Mouse (Mus musculus) CD4-positive helper T cell, adult 2 months (primary cell): ENCODE measurements around the gene Vmn1r215.
"Not testable (repeated sequence)": the region's sequence is repeated elsewhere in the genome, so short reads cannot be mapped to it uniquely, and the experiment has no call there.

Experiments used
- DNase-seq: peaks from one replicate; pipeline ENCODE4 v3.0.0-alpha.2; 2012; ENCODE audit warnings: low read depth, missing footprints, low spot score

Vmn1r215 gene

DNA sequence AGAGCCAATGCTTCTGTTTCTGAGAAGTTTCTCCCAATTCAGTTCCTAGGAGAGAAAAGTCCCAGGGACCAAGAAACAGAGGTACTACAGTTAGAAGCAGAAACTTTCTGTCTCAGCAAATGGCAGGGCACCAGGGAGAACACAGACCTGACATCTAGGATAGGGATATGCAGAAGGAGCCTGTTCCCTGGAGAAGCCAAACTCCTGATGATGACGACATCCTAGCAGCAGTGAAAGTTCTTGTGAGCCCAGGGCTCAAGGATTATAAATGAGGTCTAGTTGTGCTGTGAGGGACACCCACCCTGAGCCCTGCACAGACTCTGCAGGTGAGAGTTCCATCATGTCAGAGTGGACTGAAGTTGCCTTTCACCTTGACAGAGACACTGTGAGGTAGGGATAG, at the start of gene Vmn1r215:
Vmn1r215 (plus strand) TSS at position 301 of the 400 bp plus-strand sequence.
- DNase-seq = no peak

DNA sequence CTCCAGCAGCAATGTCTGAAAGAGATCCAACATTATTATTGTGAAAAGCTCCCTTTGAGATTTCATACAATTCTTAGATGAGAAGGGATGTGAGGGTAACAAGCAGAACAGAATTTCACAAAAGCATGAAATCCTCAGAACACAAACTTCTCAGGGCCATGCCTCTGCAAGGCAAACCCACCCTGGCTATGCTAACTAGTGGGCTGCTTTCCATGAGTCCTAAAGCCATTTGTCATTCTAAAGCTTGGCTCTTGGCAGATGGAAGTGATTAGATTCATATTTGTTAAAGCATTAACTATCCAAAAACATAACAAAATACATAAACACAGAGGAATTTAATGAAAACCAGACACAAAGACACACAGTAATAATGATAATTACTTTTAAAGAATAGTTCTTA, 49.7 kb upstream of the Vmn1r215 start:
- DNase-seq = no peak

DNA sequence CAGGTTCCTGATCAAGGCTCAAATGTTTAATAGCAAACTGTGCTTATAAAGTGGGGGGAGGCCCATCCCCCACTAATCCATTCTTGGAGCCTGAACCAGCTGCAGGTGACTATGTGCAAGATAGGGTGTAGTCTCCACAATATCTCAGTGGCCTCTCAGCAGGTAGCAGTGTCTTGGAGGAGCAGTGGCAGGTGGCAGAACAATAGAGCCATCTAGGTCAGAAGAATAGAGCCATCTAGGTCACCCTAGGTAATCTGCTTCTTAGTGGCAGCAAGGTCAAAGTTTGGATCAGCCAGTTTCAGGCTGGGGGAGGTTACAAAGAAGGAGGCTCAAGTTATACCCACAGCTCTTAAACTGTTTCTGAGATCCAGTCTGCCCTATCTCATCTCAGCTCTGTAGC, 43.0 kb upstream of the Vmn1r215 start:
- DNase-seq = no peak

DNA sequence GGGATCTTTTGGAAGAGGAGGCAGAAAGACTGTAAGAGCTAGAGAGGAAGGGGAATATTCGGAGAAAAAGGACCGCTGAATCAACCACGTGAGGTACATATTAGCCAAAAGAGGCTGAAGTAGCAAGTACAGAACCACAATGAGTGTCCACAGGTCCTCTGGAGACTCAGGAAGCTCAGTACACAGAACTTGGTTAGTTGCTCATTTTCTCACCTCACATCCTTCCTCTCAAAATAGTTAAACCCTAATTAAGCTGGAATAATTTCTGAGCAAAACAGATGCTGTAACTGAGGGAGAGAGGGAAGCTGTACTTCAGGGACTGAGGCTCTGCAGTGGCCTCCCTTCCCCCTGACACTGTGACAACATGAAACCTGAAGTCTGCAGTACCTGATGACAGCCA, 37.7 kb upstream of the Vmn1r215 start, which contains the start of gene Vmn1r214:
Vmn1r214 (plus strand) TSS at position 301 of the 400 bp plus-strand sequence.
- no peak for DNase-seq

DNA sequence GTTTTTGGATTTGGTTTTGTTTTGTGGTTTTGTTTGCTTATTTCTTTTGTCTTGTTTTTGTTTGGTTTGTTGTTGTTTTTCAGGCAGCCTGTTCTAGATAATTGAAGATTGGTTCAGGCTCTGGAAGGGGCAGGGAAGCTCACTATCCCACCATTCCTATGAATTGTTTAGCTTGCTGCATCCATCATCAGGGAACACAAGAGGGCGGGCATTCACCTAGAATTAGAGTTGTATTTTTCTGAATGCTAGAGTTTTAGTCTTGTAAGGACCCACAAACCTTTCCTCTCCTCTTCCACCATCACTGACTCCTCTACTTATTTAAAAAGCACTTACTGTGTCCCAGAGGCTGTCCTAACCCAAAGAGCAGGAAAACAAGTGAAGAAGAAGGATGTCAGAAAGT, 10.0 kb upstream of the Vmn1r215 start:
- no peak for DNase-seq

DNA sequence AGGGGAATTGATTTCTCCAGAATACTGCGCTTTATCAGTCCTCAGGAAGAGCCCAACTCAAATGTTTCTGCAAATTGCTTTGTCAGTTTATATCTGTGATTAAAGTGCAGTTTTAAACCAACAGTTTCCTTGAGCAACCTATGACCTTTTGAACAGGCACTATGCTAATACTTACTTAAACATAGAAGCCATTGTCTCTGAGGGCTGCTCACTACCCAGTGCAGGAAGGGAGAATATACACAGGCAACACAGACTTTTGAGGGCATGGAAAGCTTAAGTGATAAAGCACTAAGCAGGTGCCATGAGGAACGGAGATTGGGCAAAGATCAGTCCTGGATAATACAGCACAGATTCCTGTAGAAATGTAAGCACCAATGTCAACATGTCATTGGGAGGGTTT, 1.5 kb downstream of the Vmn1r215 start:
- no peak for DNase-seq

DNA sequence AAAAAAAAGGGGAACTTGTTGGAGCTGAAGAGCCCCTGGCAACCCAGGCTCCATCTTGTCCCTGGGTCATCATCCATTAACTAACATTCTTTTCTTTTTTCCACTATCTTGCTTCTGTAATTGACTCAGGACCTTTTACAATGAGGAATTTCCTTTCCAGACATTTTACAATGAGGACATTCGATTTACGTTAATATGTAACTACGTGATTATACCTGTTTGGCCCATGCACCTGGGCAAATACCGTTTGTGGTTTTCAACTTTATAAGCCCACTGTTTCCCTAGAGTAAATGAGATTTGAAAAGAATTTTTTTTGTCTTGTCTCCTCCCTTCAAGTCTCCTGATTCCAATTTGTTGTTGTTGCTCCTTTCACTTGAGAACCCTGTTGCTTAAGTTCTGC, 26.6 kb downstream of the Vmn1r215 start:
- DNase-seq = no peak

DNA sequence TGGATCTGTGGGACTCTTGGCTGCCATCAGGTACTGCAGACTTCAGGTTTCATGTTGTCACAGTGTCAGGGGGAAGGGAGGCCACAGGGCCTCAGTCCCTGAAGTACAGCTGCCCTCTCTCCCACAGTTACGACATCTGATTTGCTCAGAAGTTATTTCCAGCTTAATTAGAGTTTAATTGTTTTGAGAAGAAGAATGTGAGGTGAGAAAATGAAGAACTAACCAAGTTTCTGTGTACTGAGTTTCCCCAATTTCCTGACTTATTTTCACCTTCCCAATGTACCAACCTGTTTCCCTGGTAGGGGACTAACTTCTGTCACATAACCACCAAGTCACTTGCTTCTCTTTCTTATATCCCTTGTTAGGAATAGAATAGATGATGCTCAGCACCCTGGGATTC, 50.3 kb downstream of the Vmn1r215 start, which contains the start of gene Vmn1r217:
Vmn1r217 (minus strand) TSS at position 101 of the 400 bp plus-strand sequence.
- not testable (repeated sequence) for DNase-seq

DNA sequence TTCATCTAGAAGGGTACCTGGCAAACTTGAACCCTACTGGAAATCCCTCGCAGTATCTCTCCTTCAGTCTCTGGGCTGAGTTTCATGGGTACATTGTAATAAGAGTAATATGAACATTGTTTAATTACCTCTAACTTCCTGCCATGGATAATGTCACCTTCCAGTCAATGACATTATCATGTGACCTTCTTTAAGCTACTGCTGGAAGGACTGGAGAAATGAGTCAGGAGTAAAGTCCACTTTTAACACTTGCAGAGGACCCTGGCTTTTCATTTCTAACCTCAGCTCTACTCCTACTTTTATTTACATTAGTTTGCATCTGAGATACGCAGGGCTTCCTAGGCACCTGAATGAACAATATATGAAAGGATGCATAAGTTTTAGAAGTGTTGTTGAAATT, 52.8 kb downstream of the Vmn1r215 start:
- DNase-seq = no peak
